Mouse (Mus musculus) heart, postnatal 0 days (tissue): ENCODE measurements around the gene Mettl7a1. TPM values are rescaled to one million over a fixed set of nuclear protein-coding genes. Genes with fewer than 3 reads are reported as not detected.
"Not testable (repeated sequence)": the region's sequence is repeated elsewhere in the genome, so short reads cannot be mapped to it uniquely, and the experiment has no call there.

Source experiments
- ATAC-seq: fragments of 200-750 bp; cut with Nextera tagmentation; 2 replicates; pipeline ENCODE4 v1.8.0; 2017; ENCODE audit warnings: low read depth, moderate number of reproducible peaks, moderate library complexity; ENCODE audit not compliant: insufficient read depth
- DNase-seq: peaks from one replicate; pipeline ENCODE4 v3.0.0-alpha.2; 2016; ENCODE audit warnings: low spot score
- H3K27ac ChIP-seq: fragments of 300-500 bp; sonication (generic); 2 replicates; pipeline ENCODE4 v1.5.1; 2014; ENCODE audit warnings: low read depth, mild to moderate bottlenecking
- H3K27me3 ChIP-seq: fragments of 300-500 bp; sonication (generic); 2 replicates; pipeline ENCODE4 v1.6.1; 2014; ENCODE audit warnings: low read length, mixed read lengths; ENCODE audit not compliant: control insufficient read depth, insufficient read depth
- H3K36me3 ChIP-seq: fragments of 300-500 bp; sonication (generic); replicated peaks from 2 replicates; pipeline ENCODE4 v1.6.1; 2014; ENCODE audit warnings: low read length, mixed read lengths; ENCODE audit not compliant: control insufficient read depth, insufficient read depth
- H3K4me1 ChIP-seq: fragments of 300-500 bp; sonication (generic); 2 replicates; pipeline ENCODE4 v1.6.1; 2014; ENCODE audit warnings: antibody characterized with exemption; ENCODE audit not compliant: control insufficient read depth, insufficient read depth
- H3K4me2 ChIP-seq: fragments of 300-500 bp; sonication (generic); 2 replicates; pipeline ENCODE4 v1.6.1; 2014; ENCODE audit warnings: low read depth, mild to moderate bottlenecking, low read length, moderate library complexity
- H3K4me3 ChIP-seq: fragments of 300-500 bp; sonication (generic); 2 replicates; pipeline ENCODE4 v1.5.1; 2014; ENCODE audit warnings: low read depth, low read length
- H3K9ac ChIP-seq: fragments of 300-500 bp; sonication (generic); replicated peaks from 2 replicates; pipeline ENCODE4 v1.6.1; 2014; ENCODE audit warnings: low read depth, low read length, mixed read lengths
- H3K9me3 ChIP-seq: fragments of 300-500 bp; sonication (generic); replicated peaks from 2 replicates; pipeline ENCODE4 v1.6.1; 2016; ENCODE audit warnings: low read length; ENCODE audit not compliant: control insufficient read depth
- CTCF ChIP-seq: IDR thresholded peaks from 2 replicates; pipeline ENCODE4 v1.5.1; 2016; ENCODE audit warnings: antibody characterized with exemption, control low read depth, low read depth
- EP300 ChIP-seq: IDR thresholded peaks from 2 replicates; pipeline ENCODE4 v1.6.1; 2016; ENCODE audit warnings: antibody characterized with exemption, low read depth
- WGBS: fragments of 180-500 bp; shearing (Covaris S2); extraction: QIAGEN DNeasy Blood & Tissue Kit; methylation state at CpG from one replicate; pipeline ENCODE4 v1.1.7; 2014; 5-methylcytosine and 5-hydroxymethylcytosine counted together
- polyA plus RNA-seq: library from polyadenylated mRNA; unstranded; fragments of >200 nt; fragmentation: Nextera tagmentation; extraction: Ambion mirVana; gene quantifications from 2 replicates; pipeline ENCODE4 v1.2.1, GENCODE M21; 2015
- total RNA-seq: library from RNA; depleted of rRNA; stranded (reverse); fragments of >200 nt; gene quantifications from 2 replicates; pipeline ENCODE4 v1.2.3, GENCODE M21; 2014; ENCODE audit warnings: low replicate concordance

The Mettl7a1 gene
- total and polyA plus RNA-seq, 2 experiments from 2014 or later: 7.0 to 23.6 TPM

GRCm38 (mm10) chr15:100307438-100308096, 3.6 kb downstream of the Mettl7a1 start:
- not testable (repeated sequence) for H3K4me3 ChIP-seq, H3K9me3 ChIP-seq, H3K36me3 ChIP-seq, H3K4me1 ChIP-seq, H3K27ac ChIP-seq, H3K9ac ChIP-seq, H3K4me2 ChIP-seq, H3K27me3 ChIP-seq
- DNase-seq (peak; percentile 23), ATAC-seq (peak; percentile 47; the same call in 1 of the 2 replicates)
- peak; percentile 53 for TF ChIP-seq CTCF
- WGBS: 31% methylated on average over 9 of the region's 11 CpGs

DNA sequence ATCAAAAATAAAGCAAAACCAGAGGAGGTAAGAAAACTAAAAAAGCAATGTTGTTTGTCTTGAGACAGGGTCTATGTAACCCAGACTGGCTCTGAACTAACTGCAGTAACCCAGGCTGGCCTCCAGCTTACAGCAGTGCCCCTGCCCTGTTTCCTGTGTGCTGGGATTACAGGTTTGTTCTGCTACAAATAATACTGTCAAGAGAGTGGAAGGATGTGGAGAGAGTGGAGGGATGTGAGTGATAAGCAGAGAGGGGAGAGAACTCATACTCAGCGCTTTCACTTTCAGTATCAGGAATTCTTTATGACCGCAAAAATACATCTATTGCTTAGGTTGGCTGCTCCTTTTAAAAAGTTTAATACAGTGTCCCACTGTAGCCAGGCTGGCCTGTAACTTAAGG, 8.4 kb downstream of the Mettl7a1 start:
- 39% methylated on average over 2 of the region's 2 CpGs for WGBS

DNA sequence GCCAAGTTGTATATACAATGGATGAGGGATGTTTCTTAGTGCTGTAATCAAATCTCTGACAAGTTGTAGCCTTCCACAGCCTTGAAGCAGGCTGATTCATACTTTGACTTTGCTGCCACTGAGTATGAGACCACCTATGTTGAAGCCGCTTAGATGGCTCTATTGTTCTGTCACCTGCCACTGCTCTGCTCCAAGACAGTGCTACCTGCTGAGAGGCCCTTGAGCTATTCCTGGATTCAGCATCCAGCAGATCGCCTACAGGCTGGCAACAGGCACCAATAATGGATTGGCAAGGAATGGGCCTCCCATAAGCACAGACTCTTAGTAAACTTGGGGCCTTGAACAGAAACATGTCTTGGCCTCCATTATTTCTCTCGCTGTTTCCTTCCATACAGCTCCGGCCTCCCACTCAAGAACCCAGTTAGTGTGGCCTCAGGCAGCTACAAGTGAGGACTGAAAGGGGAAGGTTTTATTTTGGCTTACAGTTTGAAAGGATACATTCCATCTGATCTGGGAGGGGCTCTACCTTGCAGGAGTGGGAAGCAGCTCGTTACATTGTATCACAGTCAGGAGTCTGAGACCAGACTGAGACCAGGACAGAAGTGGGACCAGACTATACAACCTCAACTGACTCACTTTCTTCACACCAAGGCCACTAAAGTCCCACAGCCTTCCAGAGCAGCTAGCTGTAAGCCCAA, 10.7 kb downstream of the Mettl7a1 start:
- no peaks in the 10 kb centered on the region for H3K36me3 ChIP-seq
- no peaks in the 10 kb centered on the region for H3K9me3 ChIP-seq
- no peak for DNase-seq
- no peaks in the 10 kb centered on the region for H3K27me3 ChIP-seq
- WGBS: 90% methylated on average over 5 of the region's 5 CpGs
- no peak overlapping the region for H3K4me3 ChIP-seq
- H3K4me2 ChIP-seq: no peak overlapping the region
- no peak overlapping the region for H3K27ac ChIP-seq
- no peak for ATAC-seq
- H3K4me1 ChIP-seq: no peaks in the 10 kb centered on the region
- TF ChIP-seq EP300: no peak
- TF ChIP-seq CTCF: no peak
- no peak overlapping the region for H3K9ac ChIP-seq

More for the DNA sequence above, 8.4 kb downstream of the Mettl7a1 start:
- H3K27ac ChIP-seq: no peak overlapping the region
- no peak overlapping the region for H3K4me3 ChIP-seq
- no peaks in the 10 kb centered on the region for H3K4me1 ChIP-seq
- no peak overlapping the region for H3K9ac ChIP-seq
- 0 out of 2 replicates have a peak, but pooled peaks have one; percentile 36 for ATAC-seq
- no peak for DNase-seq
- no peak overlapping the region; the same call in 1 of the 2 replicates for H3K4me2 ChIP-seq
- no peak for TF ChIP-seq CTCF
- no peak for TF ChIP-seq EP300
- H3K36me3 ChIP-seq: no peaks in the 10 kb centered on the region
- no peaks in the 10 kb centered on the region for H3K27me3 ChIP-seq
- H3K9me3 ChIP-seq: no peaks in the 10 kb centered on the region

DNA sequence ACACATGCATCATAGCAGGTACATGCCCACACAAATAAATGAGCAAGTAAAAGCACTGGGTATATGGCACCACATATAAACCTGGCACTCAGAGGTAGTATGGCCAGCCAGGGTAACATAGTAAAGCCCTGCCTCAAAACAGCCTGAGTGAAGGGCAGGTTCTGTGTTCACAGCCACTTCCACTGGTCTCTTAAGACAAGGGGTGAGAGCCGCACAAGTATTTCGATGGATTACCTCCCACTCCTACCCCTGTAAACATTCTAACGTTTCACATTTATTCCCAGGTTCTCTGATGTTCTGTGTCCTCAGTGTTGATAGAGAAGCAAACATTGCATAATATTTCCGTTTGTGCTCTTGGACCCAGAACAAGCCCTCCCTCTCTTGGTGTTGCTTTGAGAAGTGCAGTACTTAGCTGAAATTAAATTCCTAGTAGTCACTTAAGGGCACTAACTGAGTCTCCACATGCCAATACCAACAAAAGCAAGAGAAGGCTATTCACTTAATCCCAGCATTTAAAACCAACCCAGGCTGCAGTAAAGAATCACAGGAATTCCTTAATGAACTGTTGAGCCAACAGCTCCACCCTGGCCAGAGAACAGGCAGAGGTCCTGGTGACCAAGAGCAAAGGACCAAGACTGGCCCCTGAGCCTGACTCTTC, 14.2 kb downstream of the Mettl7a1 start:
- 58% methylated on average over 3 of the region's 4 CpGs for whole genome bisulfite sequencing

DNA sequence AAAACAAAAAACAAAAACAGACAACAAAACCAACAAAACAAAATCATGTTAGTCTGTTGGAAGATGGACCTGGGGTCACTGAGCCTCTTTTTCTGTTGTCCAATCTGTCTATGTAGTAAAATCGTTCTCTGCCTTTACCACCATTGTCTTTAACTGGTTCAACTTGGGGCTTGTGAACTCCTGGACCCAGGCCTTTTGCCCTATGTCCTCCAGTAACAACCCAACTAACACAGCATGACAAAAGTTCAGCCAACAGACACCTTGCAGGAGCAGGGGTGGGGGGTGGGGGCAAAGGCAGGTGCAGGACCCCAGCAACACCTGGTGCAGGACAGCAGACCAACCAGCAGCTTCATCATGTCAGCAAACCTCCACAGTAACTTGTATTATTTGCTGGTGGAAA, 15.9 kb downstream of the Mettl7a1 start:
- DNase-seq: no peak
- Histone ChIP-seq H3K4me1 (no peaks in the 10 kb centered on the region), H3K36me3 (no peaks in the 10 kb centered on the region), H3K27me3 (no peaks in the 10 kb centered on the region), H3K4me2 (no peak overlapping the region), H3K9ac (no peak overlapping the region), H3K4me3 (no peak overlapping the region), H3K9me3 (no peaks in the 10 kb centered on the region), H3K27ac (no peak overlapping the region)
- TF ChIP-seq EP300 (no peak), CTCF (no peak)
- 91% methylated on average over 1 of the region's 1 CpGs for WGBS
- ATAC-seq: no peak

More for the DNA sequence above, 14.2 kb downstream of the Mettl7a1 start:
- not testable (repeated sequence) for H3K4me2 ChIP-seq, H3K4me1 ChIP-seq, H3K27me3 ChIP-seq, DNase-seq, ATAC-seq, H3K36me3 ChIP-seq, H3K4me3 ChIP-seq, H3K9ac ChIP-seq, H3K27ac ChIP-seq, H3K9me3 ChIP-seq
